Mouse (Mus musculus) heart, embryonic 14.5 days (tissue): ENCODE measurements around the gene Pla2g6. TPM values are rescaled to one million over a fixed set of nuclear protein-coding genes. Genes with fewer than 3 reads are reported as not detected.

ENCODE experiments used
- ATAC-seq: fragments of 200-750 bp; cut with Nextera tagmentation; 2 replicates; pipeline ENCODE4 v1.8.0; 2017; ENCODE audit warnings: low read depth, moderate TSS enrichment; ENCODE audit not compliant: insufficient number of reproducible peaks, insufficient read depth, low FRiP score
- H3K27ac ChIP-seq, 2 experiments: fragments of 200-500 bp in 1 of 2; fragments of 300-500 bp in 1 of 2; sonication (generic) in 1 of 2; replicated peaks in 1 of 2; 2 replicates each; pipeline ENCODE4 v1.5.1; 2012 to 2014; ENCODE audit warnings: low read depth in 2 of 2, low read length in 2 of 2, control low read depth in 1 of 2, mild to moderate bottlenecking in 1 of 2, mixed read lengths in 1 of 2; ENCODE audit not compliant: control insufficient read depth in 1 of 2, insufficient read depth in 1 of 2
- H3K27me3 ChIP-seq: fragments of 300-500 bp; sonication (generic); 2 replicates; pipeline ENCODE4 v1.6.1; 2014; ENCODE audit warnings: mild to moderate bottlenecking, low read length, control low read depth; ENCODE audit not compliant: control insufficient read depth, insufficient read depth
- H3K36me3 ChIP-seq: fragments of 300-500 bp; sonication (generic); 2 replicates; pipeline ENCODE4 v1.6.1; 2014; ENCODE audit warnings: mild to moderate bottlenecking, control low read depth, low read length, mixed read lengths; ENCODE audit not compliant: control insufficient read depth, insufficient read depth
- H3K4me1 ChIP-seq, 2 experiments: fragments of 200-500 bp in 1 of 2; fragments of 300-500 bp in 1 of 2; sonication (generic) in 1 of 2; 2 replicates each; pipeline ENCODE4 v1.6.1; 2012 to 2014; ENCODE audit warnings: low read length in 2 of 2, control low read depth in 1 of 2, mixed read lengths in 1 of 2; ENCODE audit not compliant: control insufficient read depth in 2 of 2, insufficient read depth in 2 of 2
- H3K4me2 ChIP-seq: fragments of 300-500 bp; sonication (generic); 2 replicates; pipeline ENCODE4 v1.6.1; 2014; ENCODE audit warnings: mild to moderate bottlenecking, low read length
- H3K4me3 ChIP-seq, 2 experiments: fragments of 200-500 bp in 1 of 2; fragments of 300-500 bp in 1 of 2; sonication (generic) in 1 of 2; 2 replicates each; pipeline ENCODE4 v1.5.1; 2012 to 2014; ENCODE audit warnings: low read length in 2 of 2, mild to moderate bottlenecking in 2 of 2, control low read depth in 1 of 2, low read depth in 1 of 2, moderate library complexity in 1 of 2; ENCODE audit not compliant: control insufficient read depth in 1 of 2, insufficient read depth in 1 of 2
- H3K9ac ChIP-seq: fragments of 300-500 bp; sonication (generic); 2 replicates; pipeline ENCODE4 v1.6.1; 2014; ENCODE audit warnings: mild to moderate bottlenecking, low read length
- H3K9me3 ChIP-seq: fragments of 300-500 bp; sonication (generic); 2 replicates; pipeline ENCODE4 v1.6.1; 2016; ENCODE audit warnings: low read length, control low read depth; ENCODE audit not compliant: control insufficient read depth
- WGBS: fragments of 180-500 bp; shearing (Covaris S2); extraction: QIAGEN DNeasy Blood & Tissue Kit; methylation state at CpG from one replicate; pipeline ENCODE4 v1.1.7; 2014; 5-methylcytosine and 5-hydroxymethylcytosine counted together
- polyA plus RNA-seq: library from polyadenylated mRNA; unstranded; fragments of >200 nt; fragmentation: Nextera tagmentation; extraction: Ambion mirVana; gene quantifications from 2 replicates; pipeline ENCODE4 v1.2.1, GENCODE M21; 2014

The Pla2g6 gene
- polyA plus RNA-seq, 1 experiment from 2014 or later = 11.7 TPM

DNA sequence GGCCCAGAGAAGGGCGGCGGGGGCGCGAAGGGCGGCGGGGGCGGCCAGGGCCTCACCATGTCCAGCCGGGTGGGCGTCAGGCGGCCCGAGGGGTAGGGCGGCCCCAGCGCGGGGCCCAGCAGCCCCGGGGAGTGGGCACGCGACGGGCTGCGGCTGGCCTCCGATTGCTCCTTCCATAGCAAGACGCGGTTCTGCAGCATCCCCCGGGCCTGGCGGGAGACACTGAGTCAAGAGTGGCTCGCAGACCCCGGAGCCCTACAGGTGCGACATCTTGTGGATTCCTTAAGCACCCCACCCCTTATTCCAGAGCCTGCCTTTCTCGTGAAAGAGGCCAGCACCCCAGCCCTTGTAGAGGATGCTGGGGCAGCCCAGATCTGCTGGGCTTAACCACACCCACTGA lies 66.4 kb downstream of the Pla2g6 start:
- peak; percentile 8; the same call in 1 of the 2 replicates for ATAC-seq
- 0% methylated on average over 26 of the region's 28 CpGs for WGBS
- peaks cover 38% of the 10 kb centered on the region for H3K27me3 ChIP-seq
- peak overlapping the region in 1 of 2 experiments; percentile 51; a peak in 2 of 4 replicates for H3K27ac ChIP-seq
- H3K4me1 ChIP-seq = peaks cover 8% of the 10 kb centered on the region in 2 experiments; a peak in 3 of 4 replicates
- H3K9ac ChIP-seq = peak overlapping the region; percentile 78
- H3K4me2 ChIP-seq = peak overlapping the region; percentile 98
- H3K9me3 ChIP-seq = no peaks in the 10 kb centered on the region
- peak overlapping the region; percentile 62 to 78 for H3K4me3 ChIP-seq
- H3K36me3 ChIP-seq = no peaks in the 10 kb centered on the region

DNA sequence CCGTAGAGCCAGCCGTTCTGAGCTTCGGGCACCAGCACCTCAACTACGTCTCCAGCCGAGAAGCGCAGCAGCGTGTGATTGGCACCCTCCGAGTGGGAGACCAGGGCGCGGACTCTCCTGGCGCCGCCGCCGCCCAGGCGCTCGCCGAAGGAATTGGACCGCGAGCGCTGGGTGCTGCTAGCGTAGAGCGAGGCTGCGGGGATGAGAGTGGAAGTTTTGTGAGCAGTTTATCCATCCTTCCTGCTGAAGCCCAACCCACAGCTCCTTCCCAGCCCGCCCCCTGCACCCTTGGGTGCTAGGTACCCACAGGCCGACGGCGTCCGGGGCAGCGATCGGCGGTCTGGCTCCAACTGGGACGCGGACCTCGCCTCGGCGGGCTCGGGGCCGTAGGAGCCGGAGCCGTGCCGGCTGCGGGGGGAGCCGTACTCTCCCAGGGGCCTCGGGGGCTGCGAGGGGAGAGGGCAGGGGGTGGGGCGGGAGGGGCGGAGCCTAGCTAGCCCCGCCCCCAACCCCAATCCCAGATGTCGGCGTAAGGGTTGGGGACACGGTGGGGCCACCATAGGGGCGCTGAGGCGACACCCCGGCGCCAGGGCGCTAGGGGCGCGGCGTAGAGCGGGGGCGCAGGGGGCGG lies 67.0 kb downstream of the Pla2g6 start:
- Histone ChIP-seq H3K9ac (peak overlapping the region; percentile 78), H3K27ac (peak overlapping the region in 1 of 2 experiments; percentile 51; a peak in 2 of 4 replicates), H3K27me3 (peaks cover 37% of the 10 kb centered on the region), H3K4me3 (peak overlapping the region; percentile 62 to 78), H3K36me3 (no peaks in the 10 kb centered on the region), H3K4me2 (peak overlapping the region; percentile 98), H3K4me1 (peaks cover 8% of the 10 kb centered on the region in 2 experiments; a peak in 3 of 4 replicates), H3K9me3 (no peaks in the 10 kb centered on the region)
- ATAC-seq = peak; percentile 52
- WGBS = under 1% methylated on average over 40 of the region's 62 CpGs

DNA sequence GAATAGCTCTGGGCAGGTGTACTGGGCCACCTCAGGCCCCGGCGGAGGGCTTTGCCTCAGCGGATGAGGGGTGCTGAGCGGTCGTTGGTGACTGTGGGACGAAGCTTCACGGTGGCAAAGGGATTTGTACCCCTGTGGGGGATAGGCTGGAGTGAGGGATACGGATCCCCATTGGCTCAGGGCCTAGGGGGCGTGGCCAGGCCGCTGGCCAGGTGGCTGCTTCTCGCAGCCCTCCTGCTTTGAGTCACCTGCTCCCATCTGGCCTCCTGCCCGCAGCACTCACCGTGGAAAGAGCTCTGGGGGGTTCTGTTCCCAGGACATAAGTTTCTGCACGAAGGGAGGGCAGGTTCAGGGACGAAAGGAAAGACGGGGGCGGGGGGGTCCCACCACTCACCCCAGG lies 69.7 kb downstream of the Pla2g6 start:
- Histone ChIP-seq H3K4me3 (no peak overlapping the region), H3K9ac (no peak overlapping the region), H3K27ac (no peak overlapping the region), H3K4me2 (no peak overlapping the region), H3K9me3 (no peaks in the 10 kb centered on the region), H3K4me1 (peaks cover 10 to 11% of the 10 kb centered on the region in 2 experiments; a peak in 3 of 4 replicates), H3K27me3 (peaks cover 36% of the 10 kb centered on the region), H3K36me3 (no peaks in the 10 kb centered on the region)
- WGBS = 41% methylated on average over 16 of the region's 17 CpGs
- ATAC-seq = no peak

DNA sequence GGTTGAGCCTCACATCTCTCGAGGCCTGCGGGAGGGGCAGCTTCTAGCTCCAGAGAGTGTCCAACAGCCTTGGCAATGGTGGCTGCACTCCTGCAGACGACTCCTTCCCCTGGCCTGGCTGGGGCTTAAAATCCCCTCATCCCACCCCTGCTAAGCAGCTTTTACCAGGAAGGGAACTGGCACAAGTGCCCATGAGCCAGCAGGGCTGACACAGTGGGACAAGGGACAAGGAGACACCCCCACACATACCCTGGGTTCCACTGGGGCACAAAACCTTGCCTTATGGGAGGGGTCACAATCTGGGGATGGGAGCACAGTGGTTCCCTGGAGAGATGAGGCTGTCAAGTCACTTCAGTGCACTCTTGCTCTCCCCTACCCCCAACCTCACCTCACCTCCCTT lies 73.5 kb downstream of the Pla2g6 start, which contains the start of gene Slc16a8:
TSS of gene Slc16a8 (minus strand) at position 101 of the 400 bp plus-strand sequence.
- ATAC-seq = no peak
- no peak within 1 kb of the TSS for H3K4me3 ChIP-seq
- H3K36me3 ChIP-seq = no peaks in the 10 kb centered on the region
- 33% methylated on average over 3 of the region's 3 CpGs for WGBS
- peaks cover 20% of the 10 kb centered on the region for H3K27me3 ChIP-seq
- no peak within 1 kb of the TSS for H3K4me2 ChIP-seq
- H3K9me3 ChIP-seq = no peaks in the 10 kb centered on the region
- peaks cover 9 to 17% of the 10 kb centered on the region in 2 experiments for H3K4me1 ChIP-seq
- no peak within 1 kb of the TSS for H3K27ac ChIP-seq
- H3K9ac ChIP-seq = no peak within 1 kb of the TSS

DNA sequence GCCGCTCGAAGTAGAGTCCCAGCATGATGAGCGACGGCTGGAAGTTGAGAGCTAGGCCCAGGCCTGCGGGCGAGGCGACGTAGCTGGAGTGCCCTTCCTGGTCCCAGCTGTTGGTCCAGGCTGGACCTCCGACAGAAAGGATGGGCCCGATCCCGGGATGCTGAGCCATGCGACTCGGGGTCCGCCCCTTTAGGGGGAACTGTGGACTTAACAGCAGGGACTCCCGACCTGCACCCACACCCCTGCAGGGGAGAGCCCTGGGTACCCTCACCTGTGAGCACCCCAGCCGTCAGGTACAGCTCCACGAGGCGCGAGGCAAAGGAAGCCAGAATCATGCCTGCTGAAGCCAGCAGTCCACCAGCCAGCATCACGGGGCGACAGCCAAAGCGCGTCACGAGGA lies 75.6 kb downstream of the Pla2g6 start:
- WGBS = 26% methylated on average over 23 of the region's 24 CpGs
- Histone ChIP-seq H3K4me1 (peaks cover 9 to 17% of the 10 kb centered on the region in 2 experiments), H3K27ac (no peak overlapping the region), H3K4me2 (peak overlapping the region; percentile 90), H3K27me3 (peaks cover 18% of the 10 kb centered on the region), H3K9ac (peak overlapping the region; percentile 80), H3K9me3 (no peaks in the 10 kb centered on the region), H3K4me3 (peak overlapping the region; percentile 43 to 45), H3K36me3 (peaks cover 14% of the 10 kb centered on the region; the same call in 1 of the 2 replicates)
- no peak for ATAC-seq

DNA sequence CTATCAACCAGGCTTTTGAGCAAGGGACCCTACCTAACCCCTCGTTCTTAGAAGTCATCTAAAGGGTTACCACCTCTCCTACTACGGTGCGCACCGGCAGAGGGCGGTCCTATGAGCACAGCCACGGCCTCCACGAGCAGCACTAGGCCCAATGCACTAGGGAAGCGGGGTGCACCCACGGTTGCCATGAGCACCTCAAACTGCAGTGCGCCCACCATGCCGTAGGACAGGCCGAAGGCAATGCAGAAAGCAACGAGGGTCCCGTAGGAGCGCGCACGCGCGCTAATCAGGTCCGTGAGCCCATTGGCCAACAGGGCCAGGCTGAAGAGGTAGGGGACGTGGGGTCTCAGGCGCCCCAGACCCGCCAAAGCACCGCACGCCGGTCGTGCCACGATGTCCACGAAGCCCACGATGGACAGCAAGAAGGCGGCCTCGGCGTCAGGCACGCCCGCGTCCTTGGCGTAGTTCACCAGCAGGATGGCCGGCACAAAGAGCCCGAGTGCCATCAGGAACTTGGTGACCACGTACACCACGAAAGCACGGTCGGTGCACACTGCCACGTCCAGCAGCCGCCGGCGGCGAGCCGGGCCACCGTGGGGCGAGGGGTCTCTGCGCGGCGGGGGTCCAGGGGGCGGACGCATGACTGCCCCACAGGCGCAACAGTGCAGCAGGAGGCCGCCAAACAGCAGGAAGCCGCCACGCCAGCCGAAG lies 76.3 kb downstream of the Pla2g6 start:
- peaks cover 17% of the 10 kb centered on the region for H3K36me3 ChIP-seq
- WGBS = 2% methylated on average over 61 of the region's 61 CpGs
- peak overlapping the region; percentile 90 for H3K4me2 ChIP-seq
- peak overlapping the region; percentile 43 to 45 for H3K4me3 ChIP-seq
- peaks cover 9 to 17% of the 10 kb centered on the region in 2 experiments for H3K4me1 ChIP-seq
- H3K27me3 ChIP-seq = peaks cover 18% of the 10 kb centered on the region
- peak overlapping the region; percentile 80 for H3K9ac ChIP-seq
- H3K9me3 ChIP-seq = no peaks in the 10 kb centered on the region
- H3K27ac ChIP-seq = no peak overlapping the region
- no peak; the same call in 1 of the 2 replicates for ATAC-seq

DNA sequence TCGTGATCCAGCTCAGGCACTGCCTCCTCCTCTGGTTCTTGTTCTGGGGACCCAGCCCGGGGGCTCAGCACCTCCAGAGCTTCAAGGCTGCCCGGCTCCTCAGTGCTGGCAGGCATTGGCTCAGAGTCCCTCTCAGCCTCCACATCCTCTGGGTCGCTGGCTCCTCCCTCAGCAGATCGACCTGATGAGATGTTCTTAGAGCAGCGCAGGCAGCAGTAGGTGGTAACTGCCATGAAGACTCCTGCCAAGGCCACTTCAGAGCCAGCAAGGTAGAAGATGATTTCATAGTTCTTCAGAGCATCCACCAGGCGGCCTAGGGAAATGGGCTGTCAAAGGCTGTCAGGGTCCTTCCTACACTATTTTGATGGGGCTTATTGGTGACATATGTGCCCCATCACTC lies 77.0 kb downstream of the Pla2g6 start:
- WGBS = 54% methylated on average over 7 of the region's 7 CpGs
- Histone ChIP-seq H3K4me2 (no peak overlapping the region; the same call in 1 of the 2 replicates), H3K27ac (no peak overlapping the region), H3K36me3 (peaks cover 25% of the 10 kb centered on the region), H3K4me1 (peaks cover 9 to 17% of the 10 kb centered on the region in 2 experiments), H3K27me3 (peaks cover 18% of the 10 kb centered on the region), H3K9ac (no peak overlapping the region), H3K9me3 (no peaks in the 10 kb centered on the region), H3K4me3 (no peak overlapping the region)
- ATAC-seq = no peak
